Mouse (Mus musculus) bone marrow, adult 2 months (tissue): ENCODE results near the gene Hfe2. TPM values are rescaled to one million over a fixed set of nuclear protein-coding genes. Genes with fewer than 3 reads are reported as not detected.
A peak's percentile ranks its signal among the peaks of the same experiment; 100 is the strongest.

Source experiments
- H3K27ac ChIP-seq: fragments of 200-500 bp; 2 replicates; pipeline ENCODE4 v1.5.1; 2012; ENCODE audit warnings: low read depth, mild to moderate bottlenecking, control low read depth, inconsistent platforms, low read length; ENCODE audit not compliant: control insufficient read depth, poor library complexity, insufficient read depth
- H3K4me1 ChIP-seq: fragments of 200-500 bp; 2 replicates; pipeline ENCODE4 v1.6.1; 2011; ENCODE audit warnings: low read length; ENCODE audit not compliant: control insufficient read depth, insufficient read depth
- H3K4me3 ChIP-seq: fragments of 200-500 bp; replicated peaks from 2 replicates; pipeline ENCODE3; 2011; ENCODE audit warnings: mild to moderate bottlenecking, low read depth, low read length, control low read depth; ENCODE audit not compliant: control insufficient read depth
- CTCF ChIP-seq: fragments of 200-500 bp; IDR thresholded peaks from 2 replicates; pipeline ENCODE4 v1.5.1; 2011; ENCODE audit warnings: low read length, control low read depth; ENCODE audit not compliant: control insufficient read depth, insufficient read depth
- POLR2A ChIP-seq: fragments of 200-500 bp; IDR thresholded peaks from 2 replicates; pipeline ENCODE4 v1.6.1; 2011; ENCODE audit warnings: low read depth, mild to moderate bottlenecking, control low read depth, low read length, borderline replicate concordance; ENCODE audit not compliant: control insufficient read depth
- WGBS: fragments of 180-500 bp; shearing (Covaris S2); methylation state at CpG from one replicate; pipeline ENCODE4 v1.1.7; 2018; 5-methylcytosine and 5-hydroxymethylcytosine counted together
- polyA plus RNA-seq: library from polyadenylated mRNA; stranded (reverse); fragments of >200 nt; gene quantifications from 2 replicates; pipeline ENCODE4 v1.2.4, GENCODE M21; 2011; ENCODE audit warnings: low replicate concordance; ENCODE audit not compliant: missing spikeins, insufficient read depth, insufficient read length

Hfe2 gene
- polyA plus RNA-seq, 1 experiment: 0.75 TPM

DNA sequence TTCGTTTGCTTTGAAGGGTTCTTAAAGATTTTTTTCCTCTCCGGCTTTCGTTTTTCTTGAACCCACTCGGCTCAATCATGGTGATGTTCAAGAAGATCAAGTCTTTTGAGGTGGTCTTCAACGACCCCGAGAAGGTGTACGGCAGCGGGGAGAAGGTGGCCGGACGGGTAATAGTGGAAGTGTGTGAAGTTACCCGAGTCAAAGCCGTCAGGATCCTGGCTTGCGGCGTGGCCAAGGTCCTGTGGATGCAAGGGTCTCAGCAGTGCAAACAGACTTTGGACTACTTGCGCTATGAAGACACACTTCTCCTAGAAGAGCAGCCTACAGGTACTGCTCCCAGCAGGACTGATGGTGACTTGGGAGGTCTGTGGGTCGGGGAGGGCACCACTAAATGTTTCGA, 33.2 kb downstream of the Hfe2 start:
- peak overlapping the region; percentile 93 for H3K27ac ChIP-seq
- under 1% methylated on average over 17 of the region's 17 CpGs for WGBS
- H3K4me1 ChIP-seq: peaks cover 2% of the 10 kb centered on the region
- peak overlapping the region; percentile 92 for H3K4me3 ChIP-seq
- TF ChIP-seq POLR2A (no peak), CTCF (no peak)

DNA sequence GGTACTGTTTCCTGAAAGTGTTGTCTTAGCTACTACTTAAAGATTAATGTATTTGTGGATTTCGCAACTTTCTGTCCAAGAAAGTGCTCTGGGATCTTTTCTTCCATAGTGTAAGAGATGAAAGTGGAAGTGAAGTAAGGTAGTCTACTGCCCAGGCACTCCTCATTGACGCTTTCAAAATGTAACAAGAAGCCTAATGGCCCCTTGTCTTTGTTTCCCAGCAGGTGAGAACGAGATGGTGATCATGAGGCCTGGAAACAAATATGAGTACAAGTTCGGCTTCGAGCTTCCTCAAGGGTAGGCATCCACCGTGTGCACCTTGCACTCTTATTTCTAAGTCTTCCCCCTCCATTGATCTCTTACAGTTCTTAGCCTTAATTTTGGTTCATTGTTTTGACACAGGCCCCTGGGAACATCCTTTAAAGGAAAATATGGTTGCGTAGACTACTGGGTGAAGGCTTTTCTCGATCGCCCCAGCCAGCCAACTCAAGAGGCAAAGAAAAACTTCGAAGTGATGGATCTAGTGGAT, 33.8 kb downstream of the Hfe2 start:
- WGBS: 2% methylated on average over 10 of the region's 10 CpGs
- Histone ChIP-seq H3K4me1 (peaks cover 3% of the 10 kb centered on the region), H3K4me3 (peak overlapping the region; percentile 92), H3K27ac (peak overlapping the region; percentile 93)
- TF ChIP-seq POLR2A (no peak), CTCF (no peak)

DNA sequence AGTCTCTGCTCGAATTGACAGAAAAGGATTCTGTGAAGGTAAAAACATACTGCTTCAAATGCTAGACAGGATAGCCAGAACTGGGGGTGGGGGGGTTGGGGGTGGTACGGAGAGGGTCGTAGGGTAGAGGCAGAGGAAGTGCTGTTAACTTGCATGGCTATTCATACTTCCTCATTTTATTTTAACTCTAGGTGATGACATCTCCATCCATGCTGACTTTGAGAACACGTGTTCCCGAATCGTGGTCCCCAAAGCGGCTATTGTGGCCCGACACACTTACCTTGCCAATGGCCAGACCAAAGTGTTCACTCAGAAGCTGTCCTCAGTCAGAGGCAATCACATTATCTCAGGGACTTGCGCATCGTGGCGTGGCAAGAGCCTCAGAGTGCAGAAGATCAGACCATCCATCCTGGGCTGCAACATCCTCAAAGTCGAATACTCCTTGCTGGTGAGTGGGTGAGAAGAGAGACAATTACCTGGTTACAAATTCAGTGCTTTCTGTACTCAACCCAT, 34.5 kb downstream of the Hfe2 start:
- Histone ChIP-seq H3K4me3 (peak overlapping the region; percentile 92), H3K4me1 (peaks cover 5% of the 10 kb centered on the region), H3K27ac (peak overlapping the region; percentile 7; the same call in 1 of the 2 replicates)
- TF ChIP-seq CTCF (peak; percentile 18; the same call in 1 of the 2 replicates), POLR2A (no peak)
- WGBS: 2% methylated on average over 12 of the region's 12 CpGs

DNA sequence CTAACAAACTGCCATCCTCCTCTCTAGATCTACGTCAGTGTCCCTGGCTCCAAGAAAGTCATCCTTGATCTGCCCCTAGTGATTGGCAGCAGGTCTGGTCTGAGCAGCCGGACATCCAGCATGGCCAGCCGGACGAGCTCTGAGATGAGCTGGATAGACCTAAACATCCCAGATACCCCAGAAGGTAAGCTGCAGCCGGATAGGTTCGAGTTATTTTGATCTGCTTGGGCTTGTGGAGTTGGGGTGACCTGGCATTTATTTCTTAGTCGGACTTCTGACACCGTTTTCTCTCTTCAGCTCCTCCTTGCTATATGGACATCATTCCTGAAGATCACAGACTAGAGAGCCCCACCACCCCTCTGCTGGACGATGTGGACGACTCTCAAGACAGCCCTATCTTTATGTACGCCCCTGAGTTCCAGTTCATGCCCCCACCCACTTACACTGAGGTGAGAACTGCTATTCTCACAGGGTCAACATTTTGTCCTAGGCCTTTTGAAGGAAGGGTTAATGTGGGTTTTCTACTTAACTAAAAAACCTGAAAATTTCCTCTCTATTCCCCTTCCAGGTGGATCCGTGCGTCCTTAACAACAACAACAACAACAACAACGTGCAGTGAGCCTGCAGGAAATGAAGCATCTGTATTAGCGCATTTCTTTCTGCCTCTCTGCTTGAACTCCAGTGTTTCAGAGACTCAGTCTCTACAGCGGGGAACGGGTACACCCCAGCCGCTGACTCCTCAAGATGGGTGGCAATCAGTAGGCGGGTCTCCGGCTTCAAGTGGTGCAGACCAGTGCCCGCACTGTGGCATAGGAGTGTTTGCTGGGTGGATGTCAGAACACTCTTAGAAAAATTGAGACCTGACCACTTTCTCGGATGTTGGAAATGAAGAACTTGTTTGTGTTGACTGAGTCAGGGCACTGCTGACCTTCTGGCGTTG, 35.2 kb downstream of the Hfe2 start:
- TF ChIP-seq POLR2A: no peak
- no peak for TF ChIP-seq CTCF
- Histone ChIP-seq H3K4me1 (peaks cover 6% of the 10 kb centered on the region), H3K27ac (peak overlapping the region; percentile 19), H3K4me3 (peak overlapping the region; percentile 92)
- WGBS: 7% methylated on average over 23 of the region's 23 CpGs

DNA sequence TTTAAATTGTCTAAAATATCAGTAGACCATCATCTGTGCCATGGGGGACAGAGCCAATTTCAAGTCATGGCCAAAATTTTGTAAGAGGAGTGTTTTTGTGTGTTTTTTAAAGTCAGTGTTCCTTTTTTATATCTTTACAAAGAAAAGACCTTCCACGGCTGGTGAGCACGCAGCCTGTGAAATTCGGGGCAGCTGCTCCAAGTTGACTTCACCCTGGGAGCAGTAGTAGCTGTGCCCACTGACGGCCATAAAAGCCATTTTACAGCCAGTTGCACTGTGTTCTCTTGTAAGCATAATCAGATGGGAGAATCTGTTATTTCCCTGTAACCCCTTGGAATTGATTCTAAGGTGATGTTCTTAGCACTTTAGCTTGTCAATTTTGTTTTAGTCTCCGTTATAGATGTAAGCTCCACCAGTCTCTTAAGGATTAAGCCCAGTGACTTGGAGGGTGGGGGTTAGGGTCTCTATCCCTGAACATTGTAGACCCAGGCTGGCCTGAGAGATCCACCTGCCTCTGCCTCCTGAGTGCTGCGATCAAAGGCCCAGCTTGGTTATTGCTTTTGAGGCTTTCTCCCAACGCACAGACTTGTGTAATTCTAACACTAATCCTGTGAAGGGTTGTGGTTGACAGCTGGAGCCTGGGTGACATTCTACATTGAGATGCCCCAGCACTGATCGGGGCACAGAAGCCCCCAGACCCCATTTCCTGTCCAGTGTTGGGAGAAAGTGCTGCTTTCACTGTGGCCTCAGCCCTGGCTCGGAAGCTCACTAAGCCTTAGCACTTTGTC, 36.1 kb downstream of the Hfe2 start:
- Histone ChIP-seq H3K4me3 (peak overlapping the region; percentile 92), H3K4me1 (peaks cover 6% of the 10 kb centered on the region), H3K27ac (peak overlapping the region; percentile 27; the same call in 1 of the 2 replicates)
- 20% methylated on average over 9 of the region's 9 CpGs for WGBS
- TF ChIP-seq POLR2A (no peak), CTCF (no peak)

DNA sequence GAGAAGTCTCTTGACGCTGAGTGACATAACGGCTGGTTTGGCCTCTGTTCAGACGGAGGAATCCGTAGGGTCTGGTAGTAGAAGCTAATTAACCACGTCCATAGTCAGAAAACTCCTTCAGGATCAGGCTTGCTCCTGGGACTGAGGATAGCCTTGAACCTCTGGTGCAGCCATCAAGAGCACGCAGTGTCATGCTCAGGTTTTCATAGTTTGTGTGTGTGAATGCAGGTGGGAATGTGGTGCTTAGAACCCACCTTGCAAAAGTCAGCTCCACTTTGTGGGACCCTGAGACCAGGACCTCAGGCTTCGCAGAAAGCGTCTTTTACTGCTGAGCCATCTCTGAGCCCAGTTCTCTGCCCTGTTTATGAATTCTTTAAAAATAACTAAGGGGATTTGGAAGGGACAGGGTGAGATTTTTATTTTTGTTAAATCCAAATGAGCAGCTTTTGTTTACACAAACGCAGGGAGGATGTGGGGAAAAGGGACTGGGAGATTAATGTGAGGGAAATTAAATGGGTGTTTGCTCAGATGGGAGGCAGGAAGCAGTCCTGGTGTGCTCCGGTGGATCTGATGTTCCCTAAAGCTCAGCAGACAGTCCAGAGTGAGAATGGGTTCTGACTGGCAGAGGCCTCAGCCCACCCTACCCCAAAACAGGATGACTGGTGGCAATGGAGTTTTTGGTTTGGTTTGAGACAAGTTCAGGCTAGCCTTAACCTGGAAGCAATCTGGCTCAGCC, 37.1 kb downstream of the Hfe2 start:
- Histone ChIP-seq H3K4me1 (peaks cover 8% of the 10 kb centered on the region), H3K27ac (no peak overlapping the region), H3K4me3 (peak overlapping the region; percentile 19)
- TF ChIP-seq CTCF: no peak
- TF ChIP-seq POLR2A: no peak
- 31% methylated on average over 10 of the region's 10 CpGs for WGBS

DNA sequence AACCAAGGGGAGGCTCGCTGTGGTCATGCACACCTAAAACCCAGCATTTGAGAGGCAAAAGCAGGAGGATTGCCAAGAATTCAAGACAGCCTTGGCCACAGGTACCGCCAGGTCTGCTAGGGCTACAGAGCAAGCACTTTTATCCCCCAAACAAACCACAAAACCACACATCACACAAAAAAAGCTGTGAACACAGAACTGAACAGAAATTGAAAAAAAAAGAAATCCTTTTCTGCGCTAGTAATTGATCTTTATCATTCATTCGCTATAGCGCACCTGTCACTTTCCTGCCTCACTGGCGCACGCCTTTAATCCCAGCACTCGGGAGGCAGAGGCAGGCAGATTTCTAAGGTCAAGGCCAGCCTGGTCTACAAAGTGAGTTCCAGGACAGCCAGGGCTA, 38.3 kb downstream of the Hfe2 start:
- Histone ChIP-seq H3K4me3 (no peak overlapping the region), H3K4me1 (peaks cover 8% of the 10 kb centered on the region), H3K27ac (no peak overlapping the region)
- WGBS: 41% methylated on average over 8 of the region's 8 CpGs
- TF ChIP-seq POLR2A (no peak), CTCF (no peak)
